Mouse (Mus musculus) forebrain, embryonic 11.5 days (tissue): ENCODE data around the gene Gm3259. TPM values are rescaled to one million over a fixed set of nuclear protein-coding genes. Genes with fewer than 3 reads are reported as not detected.
"Not testable (repeated sequence)": the region's sequence is repeated elsewhere in the genome, so short reads cannot be mapped to it uniquely, and the experiment has no call there.

ENCODE experiments used
- ATAC-seq: fragments of 200-750 bp; cut with Nextera tagmentation; replicated peaks from 2 replicates; pipeline ENCODE4 v1.8.0; 2017; ENCODE audit warnings: moderate TSS enrichment; ENCODE audit not compliant: low FRiP score
- DNase-seq: peaks from one replicate; pipeline ENCODE4 v3.0.0-alpha.2; 2017; ENCODE audit warnings: low spot score
- H3K27ac ChIP-seq: fragments of 300-500 bp; sonication (generic); 2 replicates; pipeline ENCODE4 v1.5.1; 2014; ENCODE audit warnings: low read depth, low read length
- H3K27me3 ChIP-seq: fragments of 300-500 bp; sonication (generic); 2 replicates; pipeline ENCODE4 v1.6.1; 2014; ENCODE audit warnings: mild to moderate bottlenecking, low read length, mixed read lengths; ENCODE audit not compliant: control insufficient read depth, insufficient read depth
- H3K36me3 ChIP-seq: fragments of 300-500 bp; sonication (generic); 2 replicates; pipeline ENCODE4 v1.6.1; 2014; ENCODE audit warnings: mild to moderate bottlenecking, low read length, moderate library complexity, mixed read lengths; ENCODE audit not compliant: control insufficient read depth, insufficient read depth
- H3K4me1 ChIP-seq: fragments of 300-500 bp; sonication (generic); replicated peaks from 2 replicates; pipeline ENCODE4 v1.6.1; 2014; ENCODE audit warnings: low read length, mixed read lengths; ENCODE audit not compliant: control insufficient read depth, insufficient read depth
- H3K4me2 ChIP-seq: fragments of 300-500 bp; sonication (generic); 2 replicates; pipeline ENCODE4 v1.6.1; 2014; ENCODE audit warnings: low read depth, mild to moderate bottlenecking, low read length, moderate library complexity, mixed read lengths; ENCODE audit not compliant: severe bottlenecking
- H3K4me3 ChIP-seq: fragments of 300-500 bp; sonication (generic); 2 replicates; pipeline ENCODE4 v1.5.1; 2014; ENCODE audit warnings: low read depth, low read length
- H3K9ac ChIP-seq: fragments of 300-500 bp; sonication (generic); 2 replicates; pipeline ENCODE4 v1.6.1; 2014; ENCODE audit warnings: low read length
- H3K9me3 ChIP-seq: fragments of 300-500 bp; sonication (generic); 2 replicates; pipeline ENCODE4 v1.6.1; 2016; ENCODE audit warnings: low read length, mixed read lengths; ENCODE audit not compliant: control insufficient read depth
- WGBS: fragments of 180-500 bp; shearing (Covaris S2); extraction: QIAGEN DNeasy Blood & Tissue Kit; methylation state at CpG from one replicate; pipeline ENCODE4 v1.1.7; 2014; 5-methylcytosine and 5-hydroxymethylcytosine counted together
- polyA plus RNA-seq: library from polyadenylated mRNA; unstranded; fragments of >200 nt; fragmentation: Nextera tagmentation; extraction: Ambion mirVana; gene quantifications from 2 replicates; pipeline ENCODE4 v1.2.1, GENCODE M21; 2014

Gm3259 gene
- polyA plus RNA-seq = not detected in 2 replicates

- H3K4me3 ChIP-seq, H3K36me3 ChIP-seq, H3K9ac ChIP-seq, DNase-seq, H3K4me2 ChIP-seq, H3K4me1 ChIP-seq, H3K27ac ChIP-seq, ATAC-seq, H3K27me3 ChIP-seq, H3K9me3 ChIP-seq: not testable (repeated sequence)
- WGBS = 82% methylated on average over 2 of the region's 2 CpGs
Measured at GRCm38 (mm10) chr5:95305611-95306010, at the start of gene Gm3259. Gm3259 (plus strand) TSS chr5:95305911.

- not testable (repeated sequence) for H3K9ac ChIP-seq, H3K27me3 ChIP-seq, DNase-seq, H3K4me2 ChIP-seq, H3K4me3 ChIP-seq, ATAC-seq, H3K27ac ChIP-seq, H3K36me3 ChIP-seq, H3K4me1 ChIP-seq, H3K9me3 ChIP-seq
- no CpG with 5 or more reads among the region's 1 CpGs for WGBS
Measured at GRCm38 (mm10) chr5:95272668-95273067, 33.0 kb upstream of the Gm3259 start, which contains the start of gene Gm10424. Gm10424 (minus strand) TSS chr5:95272768.

Other genes starting within 250 kb of the Gm3259 start
- gene Gm7942, start 199.0 kb upstream of the Gm3259 start, polyA plus RNA-seq = not detected in 2 replicates
- not detected in 2 replicates for gene Gm16513, start 123.3 kb upstream of the Gm3259 start, polyA plus RNA-seq
- not detected in 2 replicates for gene Gm10424, start 33.1 kb upstream of the Gm3259 start, polyA plus RNA-seq
- not detected in 2 replicates for gene D5Ertd577e, start 150.9 kb downstream of the Gm3259 start, polyA plus RNA-seq
- gene Gm3286, start 204.8 kb downstream of the Gm3259 start, polyA plus RNA-seq = not detected in 2 replicates